Mouse (Mus musculus): ENCODE measurements around the gene Apol8. TPM values are rescaled to one million over a fixed set of nuclear protein-coding genes. Genes with fewer than 3 reads are reported as not detected.
A peak's percentile ranks its signal among the peaks of the same experiment; 100 is the strongest.
"Not testable (repeated sequence)": the region's sequence is repeated elsewhere in the genome, so short reads cannot be mapped to it uniquely, and the experiment has no call there.

Gene Apol8
- total and polyA plus RNA-seq, 2 experiments from 2014 or later: 0.36 TPM; not detected in 1

GRCm38 (mm10) chr15:77727139-77727538 lies 29.7 kb downstream of the Apol8 start:
- not testable (repeated sequence) for H3K9me3 ChIP-seq (ENCODE audit: low read length); DNase-seq (ENCODE audit: low spot score); H3K4me1 ChIP-seq (ENCODE audit: insufficient read depth, low read length); H3K27me3 ChIP-seq (ENCODE audit: insufficient read depth, low read length); ATAC-seq (ENCODE audit: low FRiP score); H3K4me2 ChIP-seq (ENCODE audit: low read depth, low read length, poor library complexity, severe bottlenecking); H3K4me3 ChIP-seq (ENCODE audit: low read depth, low read length); H3K27ac ChIP-seq (ENCODE audit: low read depth, low read length); H3K36me3 ChIP-seq (ENCODE audit: insufficient read depth, low read length); H3K9ac ChIP-seq (replicated peaks; ENCODE audit: low read length, poor library complexity, severe bottlenecking)
- WGBS: 5% methylated on average over 3 of the region's 3 CpGs
- peak; percentile 60 for TF ChIP-seq CTCF (IDR thresholded peaks at IDR 0.05)

- H3K4me3 ChIP-seq (ENCODE audit: low read depth, low read length); H3K9me3 ChIP-seq (ENCODE audit: low read length); H3K9ac ChIP-seq (replicated peaks; ENCODE audit: low read length, poor library complexity, severe bottlenecking); H3K36me3 ChIP-seq (ENCODE audit: insufficient read depth, low read length); H3K4me1 ChIP-seq (ENCODE audit: insufficient read depth, low read length); H3K4me2 ChIP-seq (ENCODE audit: low read depth, low read length, poor library complexity, severe bottlenecking); ATAC-seq (ENCODE audit: low FRiP score); H3K27me3 ChIP-seq (ENCODE audit: insufficient read depth, low read length); H3K27ac ChIP-seq (ENCODE audit: low read depth, low read length): not testable (repeated sequence)
- peak; percentile 44 for DNase-seq (ENCODE audit: low spot score)
- 78% methylated on average over 3 of the region's 6 CpGs for WGBS
These were observed 31.3 kb downstream of the Apol8 start for GRCm38 (mm10) chr15:77725393-77726020.

- not testable (repeated sequence) for ATAC-seq (ENCODE audit: low FRiP score); H3K27ac ChIP-seq (ENCODE audit: low read depth, low read length); H3K27me3 ChIP-seq (ENCODE audit: insufficient read depth, low read length); H3K9ac ChIP-seq (replicated peaks; ENCODE audit: low read length, poor library complexity, severe bottlenecking); DNase-seq (ENCODE audit: low spot score); H3K4me3 ChIP-seq (ENCODE audit: low read depth, low read length); H3K36me3 ChIP-seq (ENCODE audit: insufficient read depth, low read length); H3K9me3 ChIP-seq (ENCODE audit: low read length); H3K4me1 ChIP-seq (ENCODE audit: insufficient read depth, low read length); H3K4me2 ChIP-seq (ENCODE audit: low read depth, low read length, poor library complexity, severe bottlenecking)
- 40% methylated on average over 2 of the region's 10 CpGs for WGBS
These were observed 32.4 kb downstream of the Apol8 start for GRCm38 (mm10) chr15:77724208-77724911.

- not testable (repeated sequence) for H3K4me2 ChIP-seq (ENCODE audit: low read depth, low read length, poor library complexity, severe bottlenecking); H3K4me3 ChIP-seq (ENCODE audit: low read depth, low read length); H3K27ac ChIP-seq (ENCODE audit: low read depth, low read length); ATAC-seq (ENCODE audit: low FRiP score); H3K9ac ChIP-seq (replicated peaks; ENCODE audit: low read length, poor library complexity, severe bottlenecking); DNase-seq (ENCODE audit: low spot score); H3K36me3 ChIP-seq (ENCODE audit: insufficient read depth, low read length); H3K9me3 ChIP-seq (ENCODE audit: low read length); H3K27me3 ChIP-seq (ENCODE audit: insufficient read depth, low read length); H3K4me1 ChIP-seq (ENCODE audit: insufficient read depth, low read length)
- no CpG with 5 or more reads among the region's 3 CpGs for WGBS
These were observed 35.3 kb downstream of the Apol8 start for GRCm38 (mm10) chr15:77721509-77721908.

GRCm38 (mm10) chr15:77718240-77718639 lies 38.6 kb downstream of the Apol8 start:
- 83% methylated on average over 2 of the region's 6 CpGs for whole genome bisulfite sequencing
- ATAC-seq (ENCODE audit: low FRiP score): not testable (repeated sequence)

GRCm38 (mm10) chr15:77708936-77709335 lies 47.9 kb downstream of the Apol8 start:
- not testable (repeated sequence) for H3K4me3 ChIP-seq (ENCODE audit: low read depth, low read length); H3K9ac ChIP-seq (replicated peaks; ENCODE audit: low read length, poor library complexity, severe bottlenecking); H3K27ac ChIP-seq (ENCODE audit: low read depth, low read length); H3K36me3 ChIP-seq (ENCODE audit: insufficient read depth, low read length); H3K4me1 ChIP-seq (ENCODE audit: insufficient read depth, low read length); DNase-seq (ENCODE audit: low spot score); H3K4me2 ChIP-seq (ENCODE audit: low read depth, low read length, poor library complexity, severe bottlenecking); ATAC-seq (ENCODE audit: low FRiP score); H3K27me3 ChIP-seq (ENCODE audit: insufficient read depth, low read length); H3K9me3 ChIP-seq (ENCODE audit: low read length)
- WGBS: no CpG with 5 or more reads among the region's 1 CpGs

More at GRCm38 (mm10) chr15:77718240-77718639, 38.6 kb downstream of the Apol8 start:
- H3K9ac ChIP-seq (replicated peaks; ENCODE audit: low read length, poor library complexity, severe bottlenecking); H3K4me2 ChIP-seq (ENCODE audit: low read depth, low read length, poor library complexity, severe bottlenecking); DNase-seq (ENCODE audit: low spot score); H3K4me3 ChIP-seq (ENCODE audit: low read depth, low read length); H3K27ac ChIP-seq (ENCODE audit: low read depth, low read length); H3K9me3 ChIP-seq (ENCODE audit: low read length); H3K36me3 ChIP-seq (ENCODE audit: insufficient read depth, low read length); H3K4me1 ChIP-seq (ENCODE audit: insufficient read depth, low read length); H3K27me3 ChIP-seq (ENCODE audit: insufficient read depth, low read length): not testable (repeated sequence)

- not testable (repeated sequence) for H3K9ac ChIP-seq (replicated peaks; ENCODE audit: low read length, poor library complexity, severe bottlenecking); H3K27me3 ChIP-seq (ENCODE audit: insufficient read depth, low read length); H3K4me1 ChIP-seq (ENCODE audit: insufficient read depth, low read length); H3K4me2 ChIP-seq (ENCODE audit: low read depth, low read length, poor library complexity, severe bottlenecking); H3K9me3 ChIP-seq (ENCODE audit: low read length); DNase-seq (ENCODE audit: low spot score); H3K36me3 ChIP-seq (ENCODE audit: insufficient read depth, low read length); H3K4me3 ChIP-seq (ENCODE audit: low read depth, low read length); H3K27ac ChIP-seq (ENCODE audit: low read depth, low read length); ATAC-seq (ENCODE audit: low FRiP score)
- WGBS: 96% methylated on average over 3 of the region's 3 CpGs
These were observed 51.5 kb downstream of the Apol8 start for GRCm38 (mm10) chr15:77705306-77705705.

GRCm38 (mm10) chr15:77698656-77699055 lies 58.1 kb downstream of the Apol8 start, which contains the start of gene Apol7e:
TSS of gene Apol7e (plus strand) at chr15:77698857.
- not testable (repeated sequence) for ATAC-seq (ENCODE audit: low FRiP score); H3K9me3 ChIP-seq (ENCODE audit: low read length); H3K4me1 ChIP-seq (ENCODE audit: insufficient read depth, low read length); H3K9ac ChIP-seq (replicated peaks; ENCODE audit: low read length, poor library complexity, severe bottlenecking); H3K27ac ChIP-seq (ENCODE audit: low read depth, low read length); H3K4me3 ChIP-seq (ENCODE audit: low read depth, low read length); H3K4me2 ChIP-seq (ENCODE audit: low read depth, low read length, poor library complexity, severe bottlenecking); H3K36me3 ChIP-seq (ENCODE audit: insufficient read depth, low read length); DNase-seq (ENCODE audit: low spot score); H3K27me3 ChIP-seq (ENCODE audit: insufficient read depth, low read length)
- WGBS: 79% methylated on average over 4 of the region's 4 CpGs
